Mouse (Mus musculus): Measurements from ENCODE around the gene Casq2.
A peak's percentile ranks its signal among the peaks of the same experiment; 100 is the strongest.

Gene Casq2

DNA sequence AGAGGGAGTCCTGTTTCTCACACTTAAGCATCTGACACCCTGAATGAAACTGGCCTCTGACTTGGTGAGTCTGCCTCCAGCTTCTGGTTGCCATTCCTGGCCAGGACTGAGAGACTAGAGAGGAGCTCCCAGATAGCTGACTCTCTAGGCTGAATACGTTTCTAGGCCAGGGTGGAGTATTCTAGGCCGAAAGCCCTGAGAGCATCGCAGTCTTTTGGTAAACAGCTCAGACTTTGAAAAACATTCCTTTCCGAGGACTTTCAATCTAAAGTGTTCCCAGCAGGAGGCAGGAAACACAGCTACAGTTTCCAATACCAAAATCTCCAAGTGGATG, 80.0 kb downstream of the Casq2 start:
- no peak for DNase-seq

DNA sequence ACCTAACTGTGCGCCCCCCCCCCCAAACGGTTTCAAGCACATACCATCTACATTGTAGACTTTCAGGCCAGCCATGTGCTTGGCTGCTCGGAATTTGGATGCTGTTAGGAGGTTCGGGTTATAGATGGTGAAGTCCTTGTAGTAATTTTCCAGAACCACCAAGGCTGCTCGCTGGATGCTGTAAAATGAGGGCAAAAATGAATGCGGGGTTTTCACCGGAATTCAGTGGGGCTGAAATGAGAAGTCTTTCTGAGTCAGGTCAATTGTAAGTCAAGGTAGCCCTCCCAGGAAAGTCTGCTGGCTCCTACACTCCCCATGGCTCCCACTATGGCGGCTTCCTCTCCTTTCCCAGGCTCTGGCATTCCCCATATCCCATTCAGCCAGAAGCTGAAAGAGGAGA, 80.6 kb downstream of the Casq2 start:
- no peak for DNase-seq

DNA sequence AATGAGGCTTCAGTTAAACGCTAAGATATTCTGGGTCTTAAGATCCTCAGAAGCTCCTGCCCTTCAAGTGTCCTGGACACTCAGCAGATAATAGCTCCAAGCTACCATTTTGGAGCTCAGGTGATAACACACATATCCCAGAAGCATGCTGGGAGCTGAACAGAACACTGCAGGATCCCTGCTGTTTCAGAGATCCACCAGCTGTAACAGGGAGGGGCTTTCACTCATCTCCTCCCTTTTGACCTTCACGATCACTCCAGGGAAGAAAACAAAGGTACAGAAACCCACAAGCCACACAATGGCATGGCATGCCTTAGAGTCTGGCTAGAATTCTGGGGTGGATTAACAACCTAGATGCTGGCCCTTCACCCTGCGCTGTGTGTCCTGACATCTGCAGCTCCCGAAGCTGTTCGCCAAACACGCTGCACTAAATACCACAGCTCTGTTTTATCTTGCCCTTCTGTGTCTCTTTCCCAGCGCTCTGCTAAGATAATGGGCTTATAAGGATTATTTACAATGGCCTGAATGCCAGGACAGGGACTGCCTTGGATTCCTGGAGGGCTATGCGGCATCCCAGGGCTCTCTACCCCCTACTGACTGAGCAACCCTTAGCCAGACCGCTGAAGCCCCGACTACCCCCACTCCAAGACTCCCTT, 81.5 kb downstream of the Casq2 start:
- no peak for DNase-seq

- DNase-seq, result peak; percentile 82
Observed at GRCm38 (mm10) chr3:102169197-102169905, 83.1 kb downstream of the Casq2 start.

GRCm38 (mm10) chr3:102174118-102174865, 88.1 kb downstream of the Casq2 start:
- DNase-seq, result no peak

DNA sequence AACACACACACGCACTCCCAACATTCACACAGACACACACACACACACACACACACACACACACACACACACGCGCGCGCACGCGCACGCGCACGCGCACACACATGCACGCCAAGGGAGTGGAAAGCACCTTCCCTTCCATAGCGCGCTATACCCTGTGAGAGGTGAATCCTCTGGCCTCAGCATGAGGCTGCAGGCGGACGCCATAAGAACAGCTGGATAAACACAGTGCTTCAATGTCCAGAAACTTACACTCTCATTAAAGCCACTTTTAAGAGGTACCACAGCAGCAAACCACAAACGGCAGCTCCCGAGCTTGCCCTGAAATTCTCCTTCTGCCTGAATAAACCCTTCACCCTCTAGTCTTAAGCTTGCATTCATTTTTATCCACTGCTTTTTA, 89.5 kb downstream of the Casq2 start:
- DNase-seq, result no peak

DNA sequence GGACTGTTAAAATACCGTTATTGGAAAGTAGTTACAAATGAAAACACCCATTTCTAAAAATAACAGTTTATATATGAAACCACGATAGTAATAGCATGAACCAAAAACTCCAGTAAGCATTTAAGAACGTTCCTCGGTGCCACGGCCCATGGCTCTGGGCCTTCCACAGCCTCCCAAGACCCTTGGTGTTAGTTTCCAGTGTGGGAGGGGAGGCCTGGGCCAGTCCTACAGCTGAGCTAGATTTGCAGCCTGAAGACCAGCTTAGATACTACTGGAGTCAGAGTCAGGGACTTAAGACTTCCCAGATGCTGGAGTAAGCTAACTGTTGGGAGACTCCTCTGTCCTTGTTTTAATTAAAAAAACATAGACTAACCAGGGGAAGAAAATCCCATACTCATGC, 89.9 kb downstream of the Casq2 start:
- no peak for DNase-seq

GRCm38 (mm10) chr3:102177837-102178615, 91.8 kb downstream of the Casq2 start:
- DNase-seq, result no peak

DNA sequence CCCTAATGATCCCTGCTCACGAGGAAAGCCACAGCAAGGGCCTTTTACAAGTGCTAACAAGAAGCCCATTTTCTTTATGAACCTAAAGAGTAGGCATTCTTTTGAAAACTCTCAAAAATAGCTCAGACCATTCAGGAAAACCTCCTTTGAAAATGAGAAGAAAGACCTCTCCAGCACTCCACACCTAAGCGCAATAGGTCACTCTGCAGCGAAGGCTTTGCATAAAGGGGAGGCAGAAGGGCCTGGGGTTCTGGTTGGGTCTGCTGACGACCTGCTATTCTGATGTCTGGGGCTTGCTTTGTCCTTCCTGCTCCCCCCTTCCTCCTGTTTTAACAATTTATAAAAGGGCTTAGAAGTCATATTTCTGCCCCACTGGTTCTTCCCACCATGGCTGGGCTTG, 93.7 kb downstream of the Casq2 start:
- DNase-seq, result no peak

DNA sequence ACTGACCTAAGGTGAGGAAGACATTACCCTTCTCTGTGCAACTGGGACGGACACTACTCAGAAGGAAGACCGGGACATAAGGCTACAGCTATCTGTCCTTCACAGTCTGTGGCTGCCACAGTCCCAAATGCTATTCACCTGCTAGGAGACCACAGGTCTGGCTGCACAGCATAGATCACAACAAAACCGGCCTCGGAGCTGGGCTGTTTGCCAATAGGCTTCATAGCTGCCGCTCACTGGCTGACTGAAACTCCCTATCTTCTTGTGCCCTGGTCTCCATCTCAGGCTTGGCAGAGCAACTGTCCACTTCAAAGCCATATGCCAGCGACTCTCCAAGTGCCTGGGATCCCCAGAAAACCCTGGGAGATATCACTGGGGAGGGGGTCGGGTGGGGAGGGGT, 94.5 kb downstream of the Casq2 start:
- no peak for DNase-seq

DNA sequence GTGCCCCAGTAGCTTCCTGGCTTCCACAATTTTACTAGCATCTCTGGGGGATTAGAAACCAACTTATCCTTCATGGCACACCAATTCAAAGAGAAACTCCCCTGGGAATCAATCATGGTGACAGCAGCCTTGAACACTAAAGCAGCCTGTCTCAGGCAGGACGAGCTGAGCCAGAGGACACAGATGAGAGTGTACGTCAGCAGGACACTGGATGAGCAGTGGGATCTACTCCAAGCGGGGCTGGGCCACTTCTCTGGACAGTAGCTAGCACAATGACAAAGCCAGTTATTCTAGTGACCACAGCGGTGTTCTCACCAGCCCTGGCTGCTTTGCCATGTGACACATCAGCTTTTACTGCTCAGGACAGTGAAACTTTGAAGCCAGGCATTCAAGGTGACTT, 95.0 kb downstream of the Casq2 start:
- no peak for DNase-seq

GRCm38 (mm10) chr3:102182601-102183000, 96.4 kb downstream of the Casq2 start:
- DNase-seq, result no peak

GRCm38 (mm10) chr3:102184721-102185120, 98.5 kb downstream of the Casq2 start:
- DNase-seq, result no peak

DNA sequence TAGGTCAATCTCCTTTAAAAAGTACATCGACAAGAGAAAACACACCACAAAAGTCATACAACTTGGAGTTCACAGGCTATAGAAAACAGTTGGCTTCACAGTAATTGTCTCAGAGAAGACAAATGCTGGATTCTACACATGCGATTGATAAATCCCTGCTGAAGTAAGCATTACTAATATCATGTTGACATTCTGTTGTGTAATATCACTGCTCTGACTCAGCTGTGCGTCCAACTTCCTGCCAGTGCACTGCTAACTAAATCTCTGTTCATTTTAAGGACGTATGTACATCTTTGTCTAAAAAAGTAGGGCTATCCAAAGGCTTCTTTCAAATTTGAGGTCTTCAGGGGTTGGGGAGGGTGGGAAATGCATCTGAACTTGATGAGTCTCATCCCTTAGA, 101.2 kb downstream of the Casq2 start:
- DNase-seq, result no peak

DNA sequence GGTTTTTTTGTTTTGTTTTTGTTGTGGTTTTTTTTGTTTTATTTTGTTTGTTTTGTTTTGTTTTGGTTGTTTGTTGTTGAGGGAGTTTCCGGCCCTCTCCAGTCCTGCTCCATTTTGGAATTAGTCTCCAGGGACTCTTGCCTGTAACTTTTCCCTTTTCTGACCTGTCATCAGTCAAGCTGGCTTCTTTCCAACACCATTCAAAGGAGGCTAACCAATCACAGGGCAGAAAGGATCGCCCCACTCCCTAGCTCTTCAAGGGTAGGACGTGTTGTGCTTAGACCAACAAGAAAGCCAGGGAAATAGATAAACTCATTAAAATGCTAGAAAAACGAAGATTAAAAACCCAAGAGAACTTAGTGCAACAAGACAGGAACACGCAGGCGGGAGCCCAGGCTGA, 102.8 kb downstream of the Casq2 start:
- no peak for DNase-seq

DNA sequence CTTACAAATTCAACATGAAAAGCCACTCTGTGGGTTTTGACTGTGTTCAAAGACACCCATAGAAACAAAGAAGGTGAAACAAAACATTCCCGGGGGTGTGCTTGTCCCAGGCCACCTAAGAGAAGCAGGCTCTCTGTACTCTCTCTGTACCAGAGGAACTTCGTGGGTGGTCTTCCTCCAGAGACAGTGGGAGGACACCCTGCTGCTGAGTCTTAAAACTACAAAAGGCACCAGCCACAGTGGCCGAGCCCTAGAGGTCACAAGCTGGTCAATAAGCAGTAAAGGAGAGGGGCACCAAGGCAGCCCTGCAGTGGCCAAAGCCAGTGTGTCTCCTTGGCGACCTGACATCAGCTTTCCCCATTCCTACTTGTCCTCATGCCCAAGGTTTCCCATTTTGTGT, 103.8 kb downstream of the Casq2 start:
- no peak for DNase-seq

GRCm38 (mm10) chr3:102190642-102191041, 104.4 kb downstream of the Casq2 start:
- no peak for DNase-seq

DNA sequence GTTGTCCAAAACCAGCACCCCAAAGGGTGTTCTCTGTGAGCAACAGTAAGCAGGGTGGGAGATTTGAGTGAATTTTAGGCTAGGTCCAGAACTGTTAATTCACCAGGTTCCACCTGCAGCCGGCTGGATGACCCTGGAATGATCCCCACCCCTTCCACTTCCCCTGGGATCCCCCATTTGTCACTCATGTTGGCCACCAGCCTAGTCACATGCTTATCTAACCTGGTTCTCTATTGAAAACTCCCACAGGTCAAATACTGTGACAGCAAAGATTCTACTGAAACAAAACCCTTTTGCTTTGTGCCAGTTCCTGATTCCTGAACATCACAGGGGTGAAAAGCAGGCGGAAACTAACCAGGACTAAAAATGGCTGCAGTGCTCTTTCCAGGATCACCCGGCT, 105.4 kb downstream of the Casq2 start:
- DNase-seq, result no peak

GRCm38 (mm10) chr3:102192621-102193020, 106.4 kb downstream of the Casq2 start:
- no peak for DNase-seq

- DNase-seq, result no peak
Observed at GRCm38 (mm10) chr3:102193488-102194290, 107.5 kb downstream of the Casq2 start.

DNA sequence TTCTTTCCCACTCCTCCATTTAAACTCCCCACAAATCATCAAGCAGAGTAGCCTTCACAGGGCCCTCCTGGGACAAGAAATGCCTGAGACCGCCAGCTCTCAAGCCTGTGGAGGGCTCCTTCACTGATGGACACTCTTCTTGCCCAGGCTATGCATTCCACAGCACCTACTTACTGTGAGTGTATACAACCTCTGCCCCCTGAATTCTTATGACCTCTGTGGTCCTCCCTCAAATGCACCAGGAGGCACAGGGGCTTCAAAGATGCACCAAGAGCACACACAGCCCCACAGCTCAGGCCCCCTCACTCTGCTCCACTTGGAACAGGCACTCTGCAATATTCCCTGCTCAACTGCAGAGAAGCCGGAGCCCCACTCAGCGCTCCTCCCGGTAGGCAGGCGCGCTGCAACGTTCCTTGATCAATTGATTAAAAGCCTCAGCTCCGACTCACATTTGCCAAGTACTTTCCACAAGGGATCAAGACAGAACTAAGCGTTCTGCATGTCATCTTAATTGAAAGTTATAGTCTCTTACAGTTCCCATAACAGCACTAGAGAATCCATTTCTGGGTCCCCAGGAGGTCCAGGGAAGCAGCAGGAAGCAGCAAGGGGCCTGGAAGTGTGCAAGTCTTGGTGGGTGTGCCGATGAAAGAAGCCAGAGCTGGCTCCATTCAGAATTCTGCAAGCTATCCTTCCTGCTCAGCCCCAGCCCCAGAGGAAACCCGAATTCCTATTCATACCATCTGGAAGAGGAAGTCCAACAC, 108.3 kb downstream of the Casq2 start:
- no peak for DNase-seq

GRCm38 (mm10) chr3:102195762-102196161, 109.5 kb downstream of the Casq2 start:
- no peak for DNase-seq

Data from cerebellum, adult 8-10 months (tissue).